Mouse (Mus musculus) inflammation-experienced regulatory T-cells, adult 6 months (primary cell): ENCODE data around the gene Aatf. TPM values are rescaled to one million over a fixed set of nuclear protein-coding genes. Genes with fewer than 3 reads are reported as not detected.
"Not testable (repeated sequence)": the region's sequence is repeated elsewhere in the genome, so short reads cannot be mapped to it uniquely, and the experiment has no call there.

Source experiments
- ATAC-seq: one replicate; pipeline ENCODE4 v1.8.0; 2017
- polyA plus RNA-seq, 3 experiments: library from polyadenylated mRNA; unstranded; fragments of 100-300 nt; shearing (Covaris generic); gene quantifications; one replicate each; pipeline ENCODE4 v1.2.1; 2017

Gene Aatf
- polyA plus RNA-seq, 3 experiments from 2014 or later: 30.0 to 48.9 (median 32.8) TPM

- no peak for ATAC-seq
These were observed 83.0 kb downstream of the Aatf start for GRCm38 (mm10) chr11:84430336-84430735.

- no peak for ATAC-seq
These were observed 83.7 kb downstream of the Aatf start for GRCm38 (mm10) chr11:84429581-84429980.

- ATAC-seq: no peak
These were observed 86.7 kb downstream of the Aatf start for GRCm38 (mm10) chr11:84426633-84426998.

- ATAC-seq: no peak
These were observed 87.3 kb downstream of the Aatf start for GRCm38 (mm10) chr11:84425736-84426632.

- no peak for ATAC-seq
These were observed 92.5 kb downstream of the Aatf start for GRCm38 (mm10) chr11:84420779-84421178.

GRCm38 (mm10) chr11:84413111-84413510, 100.2 kb downstream of the Aatf start:
- no peak for ATAC-seq

- ATAC-seq: no peak
These were observed 101.0 kb downstream of the Aatf start for GRCm38 (mm10) chr11:84412201-84412934.

GRCm38 (mm10) chr11:84411642-84412018, 101.7 kb downstream of the Aatf start:
- no peak for ATAC-seq

GRCm38 (mm10) chr11:84410879-84411641, 102.3 kb downstream of the Aatf start:
- no peak for ATAC-seq

GRCm38 (mm10) chr11:84410383-84410782, 102.9 kb downstream of the Aatf start:
- ATAC-seq: no peak

- no peak for ATAC-seq
These were observed 106.6 kb downstream of the Aatf start for GRCm38 (mm10) chr11:84406733-84407132.

GRCm38 (mm10) chr11:84395010-84395409, 118.3 kb downstream of the Aatf start:
- no peak for ATAC-seq

- no peak for ATAC-seq
These were observed 119.8 kb downstream of the Aatf start for GRCm38 (mm10) chr11:84393571-84393970.

- not testable (repeated sequence) for ATAC-seq
These were observed 121.3 kb downstream of the Aatf start for GRCm38 (mm10) chr11:84392066-84392465.

GRCm38 (mm10) chr11:84391126-84391525, 122.2 kb downstream of the Aatf start:
- ATAC-seq: no peak

- ATAC-seq: no peak
These were observed 124.0 kb downstream of the Aatf start for GRCm38 (mm10) chr11:84389332-84389731.

GRCm38 (mm10) chr11:84383891-84384290, 129.4 kb downstream of the Aatf start:
- no peak for ATAC-seq

- ATAC-seq: no peak
These were observed 130.9 kb downstream of the Aatf start for GRCm38 (mm10) chr11:84382450-84382849.

GRCm38 (mm10) chr11:84376510-84377365, 136.6 kb downstream of the Aatf start:
- ATAC-seq: no peak

- no peak for ATAC-seq
These were observed 137.3 kb downstream of the Aatf start for GRCm38 (mm10) chr11:84375951-84376496.

GRCm38 (mm10) chr11:84373122-84373521, 140.2 kb downstream of the Aatf start:
- no peak for ATAC-seq
